Mouse (Mus musculus) kidney, adult 2 months (tissue): ENCODE measurements around the gene Atf6.

Source experiments
- CTCF ChIP-seq: fragments of 200-500 bp; conservative IDR thresholded peaks from 2 replicates; pipeline ENCODE4 v1.5.1; 2011; ENCODE audit warnings: low read depth, mild to moderate bottlenecking, control low read depth, low read length, moderate library complexity, mixed read lengths; ENCODE audit not compliant: insufficient read depth, insufficient read length
- POLR2A ChIP-seq: fragments of 200-500 bp; IDR thresholded peaks from one replicate; pipeline ENCODE4 v1.6.1; 2011; ENCODE audit warnings: low read depth, low read length, control low read depth

DNA sequence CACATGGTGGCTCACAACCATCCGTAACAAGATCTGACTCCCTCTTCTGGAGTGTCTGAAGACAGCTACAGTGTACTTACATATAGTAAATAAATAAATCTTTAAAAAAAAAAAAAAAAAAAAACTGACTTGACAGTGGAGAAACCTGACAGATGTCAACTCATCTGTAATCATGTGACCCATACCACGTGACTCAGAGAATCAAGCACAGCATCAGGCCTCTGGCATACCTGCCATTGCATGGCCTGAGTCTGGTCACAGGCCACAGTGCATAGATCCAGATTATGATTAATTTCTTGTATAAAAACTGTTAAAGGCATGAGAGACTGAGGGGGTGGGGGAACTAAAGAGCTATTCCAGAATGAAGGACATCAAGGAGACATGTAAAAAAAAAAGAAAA, 8.7 kb downstream of the Atf6 start:
- no peak for TF ChIP-seq CTCF
- TF ChIP-seq POLR2A = no peak
